Mouse (Mus musculus) megakaryocyte, embryonic 14.5 days (primary cell): ENCODE measurements around the gene Zbtb34.

Source experiments
- FLI1 ChIP-seq: IDR thresholded peaks from 2 replicates; pipeline ENCODE4 v1.6.1; 2012; ENCODE audit warnings: low read length, inconsistent platforms, mixed read lengths
- GATA1 ChIP-seq: IDR thresholded peaks from 3 replicates; pipeline ENCODE4 v1.6.1; 2012; ENCODE audit warnings: mixed read lengths, low read length, inconsistent platforms, borderline replicate concordance

GRCm38 (mm10) chr2:33451038-33451978, 20.2 kb upstream of the Zbtb34 start:
- TF ChIP-seq GATA1 (no peak), FLI1 (no peak)
